Mouse (Mus musculus) megakaryocyte, embryonic 14.5 days (primary cell): ENCODE results near the gene Snph. TPM values are rescaled to one million over a fixed set of nuclear protein-coding genes. Genes with fewer than 3 reads are reported as not detected.

Experiments
- H3K27me3 ChIP-seq: replicated peaks from 2 replicates; pipeline ENCODE3; 2012; ENCODE audit warnings: inconsistent platforms
- H3K36me3 ChIP-seq: replicated peaks from 2 replicates; pipeline ENCODE3; 2012; ENCODE audit warnings: low read length, inconsistent platforms, mixed read lengths
- H3K4me1 ChIP-seq: 2 replicates; pipeline ENCODE4 v1.6.1; 2012; ENCODE audit warnings: inconsistent platforms
- H3K4me3 ChIP-seq: replicated peaks from 2 replicates; pipeline ENCODE3; 2012; ENCODE audit warnings: moderate library complexity, mild to moderate bottlenecking, inconsistent platforms
- H3K9me3 ChIP-seq: 2 replicates; pipeline ENCODE4 v1.6.1; 2012; ENCODE audit warnings: inconsistent platforms
- FLI1 ChIP-seq: IDR thresholded peaks from 2 replicates; pipeline ENCODE4 v1.6.1; 2012; ENCODE audit warnings: low read length, inconsistent platforms, mixed read lengths
- GATA1 ChIP-seq: IDR thresholded peaks from 3 replicates; pipeline ENCODE4 v1.6.1; 2012; ENCODE audit warnings: mixed read lengths, low read length, inconsistent platforms, borderline replicate concordance
- polyA plus RNA-seq: library from polyadenylated mRNA; stranded (reverse); fragments of >175 nt; gene quantifications from 2 replicates; pipeline ENCODE4 v1.2.3, GENCODE M21; 2012; ENCODE audit warnings: low replicate concordance; ENCODE audit not compliant: insufficient read depth

The Snph gene
- polyA plus RNA-seq, 1 experiment = not detected

DNA sequence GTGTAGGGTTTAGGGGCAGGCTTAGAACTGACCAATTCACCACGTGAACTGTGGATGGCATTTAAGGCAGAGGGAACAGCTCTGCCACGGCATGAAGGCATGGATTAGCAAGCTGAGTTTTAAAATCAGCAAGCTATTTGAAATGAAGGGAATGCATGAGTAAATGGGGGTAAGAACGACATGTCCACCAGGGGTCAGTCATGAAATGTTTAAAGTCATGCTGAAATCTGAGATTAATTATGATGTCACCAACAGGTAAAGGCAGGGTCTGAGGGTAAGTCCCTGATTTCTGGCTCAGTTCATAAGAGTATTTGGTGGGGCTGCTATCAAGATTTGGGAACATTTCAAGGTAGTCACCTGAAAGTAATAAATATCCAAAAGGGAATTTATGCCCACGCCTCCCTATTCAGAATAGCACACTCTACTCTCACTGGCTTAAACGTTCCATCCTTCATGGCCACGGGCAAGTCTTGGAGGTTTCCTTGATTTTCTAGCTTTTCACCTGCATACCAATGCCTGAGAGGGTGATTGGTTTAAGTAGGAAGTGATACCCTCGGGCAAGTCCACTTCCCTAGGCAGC, 57.2 kb downstream of the Snph start:
- TF ChIP-seq FLI1 = no peak
- no peak for TF ChIP-seq GATA1
- Histone ChIP-seq H3K4me1 (peaks cover 14% of the 10 kb centered on the region), H3K36me3 (no peaks in the 10 kb centered on the region), H3K4me3 (peak overlapping the region; percentile 88), H3K27me3 (peaks cover 63% of the 10 kb centered on the region), H3K9me3 (0 out of 2 replicates have a peak, but pooled peaks cover 3% of the 10 kb centered on the region)

GRCm38 (mm10) chr2:151574607-151575006, 57.8 kb downstream of the Snph start:
- no peak overlapping the region for H3K4me3 ChIP-seq
- H3K9me3 ChIP-seq = 0 out of 2 replicates have a peak, but pooled peaks cover 3% of the 10 kb centered on the region
- TF ChIP-seq GATA1 (no peak), FLI1 (no peak)
- H3K36me3 ChIP-seq = no peaks in the 10 kb centered on the region
- H3K27me3 ChIP-seq = peaks cover 61% of the 10 kb centered on the region
- H3K4me1 ChIP-seq = peaks cover 14% of the 10 kb centered on the region

- H3K4me1 ChIP-seq = peaks cover 14% of the 10 kb centered on the region
- no peak for TF ChIP-seq GATA1
- TF ChIP-seq FLI1 = no peak
These were observed 58.7 kb downstream of the Snph start for GRCm38 (mm10) chr2:151573667-151574066.

DNA sequence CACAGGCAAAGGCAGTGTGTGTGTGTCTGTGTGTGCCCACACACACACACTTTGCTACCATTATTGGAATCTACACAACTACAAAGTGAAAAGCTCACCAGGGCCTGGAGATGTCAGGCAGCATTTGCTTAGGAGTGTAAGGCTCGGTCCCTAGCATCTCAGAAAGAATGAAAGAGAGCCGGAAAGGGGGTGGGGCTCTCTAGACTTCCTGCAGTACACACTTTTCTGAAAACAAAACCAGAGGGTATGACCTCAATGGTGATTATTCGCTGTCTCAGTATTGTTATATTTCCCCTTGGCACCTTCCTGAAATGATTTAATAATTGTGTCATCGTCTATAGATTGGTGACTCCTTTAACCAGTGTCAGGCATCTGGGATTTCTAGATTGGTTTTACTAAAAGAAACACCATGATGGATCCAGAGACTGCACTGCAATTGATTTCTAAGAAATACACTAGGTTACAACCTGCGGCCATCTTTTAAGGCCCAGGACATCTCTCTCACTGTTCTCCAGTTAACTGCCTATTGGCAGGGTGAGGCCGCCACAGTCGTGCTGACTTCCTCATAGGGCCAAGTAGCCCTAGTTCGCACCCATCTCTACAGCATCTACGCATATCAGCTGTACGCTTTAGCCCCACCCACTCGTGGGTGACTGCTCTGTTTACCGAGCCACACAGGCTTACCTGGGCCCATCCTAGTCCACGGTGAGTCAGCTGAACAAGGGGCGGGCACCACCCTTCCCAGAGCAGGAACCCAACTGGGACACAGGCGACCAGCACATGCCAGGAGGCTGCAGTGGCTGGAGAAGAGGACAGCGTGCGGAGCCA, 60.3 kb downstream of the Snph start, which contains the start of gene Sdcbp2:
Gene Sdcbp2, plus strand, starts transcription at position 750 of the 828 bp plus-strand sequence.
- Histone ChIP-seq H3K9me3 (no peaks in the 10 kb centered on the region), H3K4me1 (peaks cover 14% of the 10 kb centered on the region), H3K4me3 (no peak within 1 kb of the TSS), H3K27me3 (peaks cover 52% of the 10 kb centered on the region), H3K36me3 (no peaks in the 10 kb centered on the region)
- TF ChIP-seq FLI1 (no peak), GATA1 (no peak)

More at GRCm38 (mm10) chr2:151573667-151574066, 58.7 kb downstream of the Snph start:
- Histone ChIP-seq H3K27me3 (peaks cover 55% of the 10 kb centered on the region), H3K4me3 (no peak overlapping the region), H3K36me3 (no peaks in the 10 kb centered on the region), H3K9me3 (no peaks in the 10 kb centered on the region)

DNA sequence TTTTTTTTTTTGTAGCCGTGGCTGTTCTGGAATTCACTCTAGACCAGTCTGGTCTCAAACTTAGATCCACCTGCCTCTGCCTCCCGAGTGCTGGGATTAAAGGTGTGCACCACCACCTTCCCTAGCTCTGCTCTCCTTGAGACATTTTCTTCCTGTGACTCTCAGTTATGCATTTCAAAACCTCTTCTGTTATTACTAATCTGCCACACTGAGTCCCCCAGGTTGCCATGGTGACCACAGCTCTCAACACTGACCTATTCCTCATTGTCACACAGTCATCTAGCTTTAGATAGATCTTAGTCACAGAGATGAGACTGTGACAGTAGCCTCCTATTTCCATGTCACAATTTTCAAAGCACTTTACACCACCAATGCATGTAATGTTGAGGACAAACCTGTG, 62.9 kb downstream of the Snph start:
- Histone ChIP-seq H3K27me3 (peaks cover 26% of the 10 kb centered on the region), H3K4me1 (peaks cover 3% of the 10 kb centered on the region; the same call in 1 of the 2 replicates), H3K9me3 (no peaks in the 10 kb centered on the region), H3K4me3 (no peak overlapping the region), H3K36me3 (peaks cover 16% of the 10 kb centered on the region)
- TF ChIP-seq GATA1 = no peak
- TF ChIP-seq FLI1 = no peak

- H3K4me1 ChIP-seq = peaks cover 9% of the 10 kb centered on the region
These were observed 65.5 kb downstream of the Snph start for GRCm38 (mm10) chr2:151566856-151567255.

GRCm38 (mm10) chr2:151564986-151565385, 67.4 kb downstream of the Snph start:
- H3K4me3 ChIP-seq = no peak overlapping the region
- peaks cover 47% of the 10 kb centered on the region for H3K36me3 ChIP-seq
- TF ChIP-seq FLI1 = no peak
- TF ChIP-seq GATA1 = no peak
- H3K4me1 ChIP-seq = peaks cover 9% of the 10 kb centered on the region
- peaks cover 4% of the 10 kb centered on the region for H3K27me3 ChIP-seq
- H3K9me3 ChIP-seq = no peaks in the 10 kb centered on the region

More at GRCm38 (mm10) chr2:151566856-151567255, 65.5 kb downstream of the Snph start:
- Histone ChIP-seq H3K36me3 (peaks cover 33% of the 10 kb centered on the region), H3K4me3 (no peak overlapping the region), H3K9me3 (no peaks in the 10 kb centered on the region), H3K27me3 (peaks cover 7% of the 10 kb centered on the region)
- no peak for TF ChIP-seq FLI1
- TF ChIP-seq GATA1 = no peak

DNA sequence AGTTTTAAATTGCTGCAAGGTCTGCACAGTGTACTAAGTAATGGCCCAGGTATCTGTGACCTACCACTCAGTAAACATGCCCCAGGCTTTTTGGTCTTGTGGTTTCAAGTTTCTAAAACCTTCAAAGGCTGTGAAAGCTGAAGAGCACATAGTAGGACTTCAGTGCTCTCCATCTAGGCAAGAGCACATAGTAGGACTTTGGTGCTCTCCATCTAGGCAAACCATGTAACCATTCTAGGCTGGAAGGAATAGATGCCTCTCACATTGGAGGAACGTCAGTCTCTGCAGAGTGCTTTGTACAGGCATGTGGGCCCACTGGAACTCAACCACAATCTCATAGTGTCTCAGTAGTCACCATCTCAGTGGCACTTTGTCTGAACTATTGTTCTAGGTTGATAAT, 68.4 kb downstream of the Snph start:
- H3K27me3 ChIP-seq = peaks cover 4% of the 10 kb centered on the region
- H3K9me3 ChIP-seq = no peaks in the 10 kb centered on the region
- H3K36me3 ChIP-seq = peaks cover 57% of the 10 kb centered on the region
- H3K4me1 ChIP-seq = peaks cover 9% of the 10 kb centered on the region
- TF ChIP-seq FLI1 (no peak), GATA1 (no peak)
- H3K4me3 ChIP-seq = no peak overlapping the region

DNA sequence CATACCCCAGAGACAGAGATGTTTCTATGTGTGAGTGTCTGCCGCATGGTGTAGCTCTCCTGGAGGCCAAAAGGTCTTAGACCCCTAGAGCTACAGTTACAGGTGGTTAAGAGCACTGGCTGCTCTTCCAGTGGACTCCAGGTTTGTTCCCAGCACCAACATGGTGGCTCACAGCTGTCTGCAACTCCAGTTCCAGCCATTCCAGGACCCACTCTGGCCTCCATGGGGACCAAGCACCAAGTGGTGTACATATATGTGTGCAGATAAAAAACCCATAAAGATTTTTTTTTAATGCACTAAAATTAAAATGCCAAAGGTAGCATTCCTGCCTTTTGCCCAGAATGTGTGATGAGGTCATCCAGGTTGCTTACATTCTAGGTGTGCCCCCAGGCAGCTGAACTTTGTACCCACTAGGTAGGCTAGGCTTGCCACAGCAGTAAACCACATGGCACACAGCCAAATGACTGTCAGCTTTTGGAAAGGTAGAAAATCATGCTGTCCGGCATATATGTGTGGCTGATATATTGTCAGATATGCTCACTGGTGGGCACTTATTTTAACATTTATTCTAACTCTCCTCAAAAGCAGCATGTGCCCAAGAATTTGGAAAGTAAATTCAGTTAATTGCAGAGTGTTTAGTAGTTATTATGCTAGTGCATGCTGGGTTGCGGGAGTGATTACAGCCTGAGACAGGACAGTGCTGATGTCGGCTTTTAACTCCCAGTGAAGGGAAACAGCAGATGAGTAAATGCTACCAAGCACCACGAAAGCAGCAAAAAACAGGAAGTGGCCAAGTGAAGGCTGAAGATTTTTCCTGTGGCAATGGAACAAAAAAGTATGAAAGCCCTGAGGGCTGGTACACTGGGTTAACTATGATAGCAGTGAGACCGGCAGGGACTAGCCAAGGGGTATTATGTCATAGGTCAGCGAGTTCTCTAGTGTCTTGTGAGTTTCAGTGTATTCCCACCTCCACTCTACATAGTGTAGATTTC, 69.2 kb downstream of the Snph start:
- Histone ChIP-seq H3K9me3 (no peaks in the 10 kb centered on the region), H3K27me3 (peaks cover 4% of the 10 kb centered on the region), H3K36me3 (peaks cover 63% of the 10 kb centered on the region), H3K4me3 (no peak overlapping the region), H3K4me1 (peaks cover 9% of the 10 kb centered on the region)
- TF ChIP-seq FLI1 (no peak), GATA1 (no peak)
